Mouse (Mus musculus) heart, embryonic 10.5 days (tissue): ENCODE results near the gene Kcnk16. TPM values are rescaled to one million over a fixed set of nuclear protein-coding genes. Genes with fewer than 3 reads are reported as not detected.

ENCODE experiments used
- DNase-seq: peaks from one replicate; pipeline ENCODE4 v3.0.0-alpha.2; 2017; ENCODE audit warnings: low spot score
- H3K27ac ChIP-seq: fragments of 300-500 bp; sonication (generic); 2 replicates; pipeline ENCODE4 v1.5.1; 2016; ENCODE audit warnings: mild to moderate bottlenecking
- H3K27me3 ChIP-seq: fragments of 300-500 bp; sonication (generic); 2 replicates; pipeline ENCODE4 v1.6.1; 2016; ENCODE audit warnings: mild to moderate bottlenecking; ENCODE audit not compliant: poor library complexity, insufficient read depth, severe bottlenecking
- H3K36me3 ChIP-seq: fragments of 300-500 bp; sonication (generic); 2 replicates; pipeline ENCODE4 v1.6.1; 2016; ENCODE audit warnings: mild to moderate bottlenecking, moderate library complexity
- H3K4me1 ChIP-seq: fragments of 300-500 bp; sonication (generic); 2 replicates; pipeline ENCODE4 v1.6.1; 2016; ENCODE audit warnings: mild to moderate bottlenecking
- H3K4me3 ChIP-seq: fragments of 300-500 bp; sonication (generic); 2 replicates; pipeline ENCODE4 v1.5.1; 2016; ENCODE audit warnings: mild to moderate bottlenecking, moderate library complexity
- H3K9me3 ChIP-seq: fragments of 300-500 bp; sonication (generic); 2 replicates; pipeline ENCODE4 v1.6.1; 2016; ENCODE audit warnings: mild to moderate bottlenecking, moderate library complexity
- WGBS: fragments of 180-500 bp; shearing (Covaris S2); methylation state at CpG from one replicate; pipeline ENCODE4 v1.1.7; 2016; 5-methylcytosine and 5-hydroxymethylcytosine counted together
- polyA plus RNA-seq: library from polyadenylated mRNA; unstranded; fragments of >200 nt; fragmentation: Nextera tagmentation; extraction: Ambion mirVana; gene quantifications from 2 replicates; pipeline ENCODE4 v1.2.1, GENCODE M21; 2016

Gene Kcnk16
- polyA plus RNA-seq, 1 experiment from 2014 or later = 0.65 TPM

DNA sequence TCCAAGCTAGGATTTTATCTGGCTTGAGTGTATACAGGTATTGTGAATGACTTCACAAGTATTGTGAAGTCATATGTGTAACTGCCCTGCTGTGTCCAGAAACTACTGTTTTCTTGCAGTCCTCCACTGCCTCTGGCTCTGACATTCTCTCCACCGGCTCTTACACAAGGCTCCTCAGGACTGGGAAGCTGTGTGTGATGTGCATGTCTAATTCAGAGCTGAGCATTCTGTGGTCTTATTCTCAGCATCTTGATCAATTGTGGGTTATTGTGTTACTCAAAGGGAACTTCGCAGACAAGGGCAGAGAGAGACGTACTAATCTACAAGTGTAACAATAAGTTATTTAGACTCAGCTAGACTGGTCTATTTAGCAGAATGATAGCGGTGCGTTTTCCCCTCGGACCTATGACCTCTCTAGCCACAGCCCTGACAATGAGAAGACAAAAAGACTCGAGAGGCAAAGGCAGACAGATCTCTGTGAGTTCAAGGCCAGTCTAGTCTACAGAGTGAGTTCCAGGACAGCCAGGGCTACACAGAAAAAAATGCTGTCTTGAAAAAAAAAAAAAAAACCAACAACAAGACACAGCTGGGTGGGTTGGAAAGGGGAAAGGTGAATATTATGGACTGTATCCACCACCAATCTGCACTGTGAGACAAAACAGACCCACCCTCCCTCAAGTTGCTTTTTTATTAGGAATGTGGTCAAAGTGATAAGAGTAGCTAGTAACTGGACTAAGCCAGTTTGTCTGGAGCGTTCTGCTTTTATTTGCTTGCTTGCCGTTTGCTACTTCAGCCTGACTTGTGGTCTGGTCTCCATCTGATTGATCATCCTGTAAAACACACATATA is 57.0 kb downstream of the Kcnk16 start:
- Histone ChIP-seq H3K9me3 (no peaks in the 10 kb centered on the region), H3K27ac (no peak overlapping the region), H3K36me3 (no peaks in the 10 kb centered on the region), H3K4me1 (peaks cover 9% of the 10 kb centered on the region), H3K27me3 (no peaks in the 10 kb centered on the region), H3K4me3 (no peak overlapping the region)
- no peak for DNase-seq
- WGBS = 58% methylated on average over 9 of the region's 9 CpGs

Other genes with a start within 250 kb of the Kcnk16 start
- 7.8 and 10.5 TPM in 2 replicates for gene Saysd1, start 130.7 kb downstream of the Kcnk16 start, polyA plus RNA-seq
- 4.4 and 7.1 TPM in 2 replicates for gene Kcnk5, start 87.4 kb downstream of the Kcnk16 start, polyA plus RNA-seq
- 12.4 and 13.1 TPM in 2 replicates for gene Nudt13, start 25.5 kb upstream of the Kcnk16 start, polyA plus RNA-seq
- 47.7 and 58.8 TPM in 2 replicates for gene Ecd, start 78.9 kb upstream of the Kcnk16 start, polyA plus RNA-seq
- gene Fam149b, start 79.0 kb upstream of the Kcnk16 start, polyA plus RNA-seq = 26.5 and 38.4 TPM in 2 replicates
- 128 and 179 TPM in 2 replicates for gene Dnajc9, start 119.7 kb upstream of the Kcnk16 start, polyA plus RNA-seq
- 95.0 and 108 TPM in 2 replicates for gene Mrps16, start 124.4 kb upstream of the Kcnk16 start, polyA plus RNA-seq
- 0.15 and 0.39 TPM in 2 replicates for gene Cfap70, start 183.0 kb upstream of the Kcnk16 start, polyA plus RNA-seq
- 36.6 and 38.5 TPM in 2 replicates for gene Anxa7, start 210.9 kb upstream of the Kcnk16 start, polyA plus RNA-seq
- gene Mss51, start 227.7 kb upstream of the Kcnk16 start, polyA plus RNA-seq = 0.64 and 0.65 TPM in 2 replicates